Mouse (Mus musculus) CH12.LX (cell line): ENCODE measurements around the gene Olfr508. TPM values are rescaled to one million over a fixed set of nuclear protein-coding genes. Genes with fewer than 3 reads are reported as not detected.

ENCODE experiments used
- DNase-seq: peaks from one replicate; pipeline ENCODE4 v3.0.0-alpha.2; 2013; ENCODE audit errors: extremely low read depth
- H3K27ac ChIP-seq: 2 replicates; pipeline ENCODE4 v1.5.1; 2012; ENCODE audit warnings: low read depth, mild to moderate bottlenecking, control low read depth, moderate library complexity; ENCODE audit not compliant: insufficient read depth
- H3K27me3 ChIP-seq: replicated peaks from 2 replicates; pipeline ENCODE3; 2012; ENCODE audit warnings: inconsistent platforms
- H3K36me3 ChIP-seq, 2 experiments: replicated peaks in 1 of 2; 2 replicates each; pipeline versions ENCODE3 to v1.6.1; 2012; ENCODE audit warnings: inconsistent platforms in 1 of 2, low read length in 1 of 2, mild to moderate bottlenecking in 1 of 2, mixed read lengths in 1 of 2, moderate library complexity in 1 of 2; ENCODE audit not compliant: control insufficient read depth in 1 of 2, insufficient read depth in 1 of 2
- H3K4me1 ChIP-seq, 2 experiments: 2 replicates each; pipeline ENCODE4 v1.6.1; 2012; ENCODE audit warnings: inconsistent platforms in 1 of 2, moderate library complexity in 1 of 2; ENCODE audit not compliant: insufficient read depth in 2 of 2, control insufficient read depth in 1 of 2
- H3K4me2 ChIP-seq: 2 replicates; pipeline ENCODE4 v1.6.1; 2012; ENCODE audit warnings: low read depth, mild to moderate bottlenecking, control low read depth; ENCODE audit not compliant: poor library complexity, insufficient read depth, severe bottlenecking
- H3K4me3 ChIP-seq, 3 experiments: fragments of 150-350 bp in 1 of 3; sonication (generic) in 1 of 3; replicated peaks in 1 of 3; 2 replicates each; pipeline versions ENCODE3 to v1.5.1; 2011 to 2012; ENCODE audit warnings: low read depth in 2 of 3, low read length in 2 of 3, mild to moderate bottlenecking in 2 of 3, moderate library complexity in 2 of 3, control low read depth in 1 of 3, improper control_type of control experiment in 1 of 3, inconsistent platforms in 1 of 3, mixed read lengths in 1 of 3; ENCODE audit not compliant: poor library complexity in 1 of 3
- H3K79me2 ChIP-seq: replicated peaks from 2 replicates; pipeline ENCODE4 v1.6.1; 2012; ENCODE audit warnings: mild to moderate bottlenecking, moderate library complexity; ENCODE audit not compliant: control insufficient read depth, poor library complexity, insufficient read depth, severe bottlenecking; ENCODE audit errors: extremely low read depth
- H3K9ac ChIP-seq: 2 replicates; pipeline ENCODE4 v1.6.1; 2012; ENCODE audit warnings: low read depth, mild to moderate bottlenecking, control low read depth, moderate library complexity; ENCODE audit not compliant: insufficient read depth
- H3K9me3 ChIP-seq: replicated peaks from 2 replicates; pipeline ENCODE3; 2012; ENCODE audit warnings: low read length, inconsistent platforms, mixed read lengths
- CHD2 ChIP-seq: IDR thresholded peaks from 2 replicates; pipeline ENCODE4 v1.6.1; 2011; ENCODE audit warnings: low read length, improper control_type of control experiment
- CTCF ChIP-seq, 2 experiments: IDR thresholded peaks in 1 of 2; conservative IDR thresholded peaks in 1 of 2; 2 replicates each; pipeline ENCODE4 v1.5.1; 2011 to 2012; ENCODE audit warnings: low read depth in 2 of 2, low read length in 2 of 2, improper control_type of control experiment in 1 of 2, inconsistent platforms in 1 of 2, mild to moderate bottlenecking in 1 of 2, moderate library complexity in 1 of 2
- E2F4 ChIP-seq: IDR thresholded peaks from 2 replicates; pipeline ENCODE4 v1.6.1; 2011; ENCODE audit warnings: low read depth, low read length, improper control_type of control experiment; ENCODE audit not compliant: insufficient replicate concordance
- GABPA ChIP-seq: IDR thresholded peaks from 2 replicates; pipeline ENCODE4 v1.6.1; 2012; ENCODE audit warnings: low read depth, low read length, improper control_type of control experiment, inconsistent platforms; ENCODE audit not compliant: insufficient replicate concordance
- HCFC1 ChIP-seq: IDR thresholded peaks from 2 replicates; pipeline ENCODE4 v1.6.1; 2012; ENCODE audit warnings: low read depth, mild to moderate bottlenecking, inconsistent platforms, low read length, improper control_type of control experiment
- KAT2A ChIP-seq: IDR thresholded peaks from 2 replicates; pipeline ENCODE4 v1.6.1; 2012; ENCODE audit warnings: low read length, improper control_type of control experiment, inconsistent platforms; ENCODE audit not compliant: insufficient replicate concordance
- PAX5 ChIP-seq: IDR thresholded peaks from 2 replicates; pipeline ENCODE4 v1.6.1; 2012; ENCODE audit warnings: low read length, inconsistent platforms, mixed read lengths
- POLR2A ChIP-seq: IDR thresholded peaks from 2 replicates; pipeline ENCODE4 v1.6.1; 2011; ENCODE audit warnings: low read depth, mild to moderate bottlenecking, improper control_type of control experiment, low read length
- POLR2AphosphoS2 ChIP-seq: IDR thresholded peaks from 2 replicates; pipeline ENCODE4 v1.6.1; 2011; ENCODE audit warnings: low read depth, low read length, improper control_type of control experiment
- SIN3A ChIP-seq: IDR thresholded peaks from 2 replicates; pipeline ENCODE4 v1.6.1; 2012; ENCODE audit warnings: low read length, improper control_type of control experiment, inconsistent platforms
- SMC3 ChIP-seq: IDR thresholded peaks from 2 replicates; pipeline ENCODE4 v1.6.1; 2011; ENCODE audit warnings: low read depth, low read length, improper control_type of control experiment
- TBP ChIP-seq: conservative IDR thresholded peaks from 2 replicates; pipeline ENCODE4 v1.6.1; 2011; ENCODE audit warnings: low read depth, low read length, improper control_type of control experiment
- ZNF384 ChIP-seq: IDR thresholded peaks from 2 replicates; pipeline ENCODE4 v1.6.1; 2012; ENCODE audit warnings: low read depth, low read length, improper control_type of control experiment, inconsistent platforms
- dilution Hi-C: fragments of 300-500 bp; cut with MboI; formaldehyde crosslinking; loops from 2 replicates; pipeline ENCODE4 v1.14.3; 2020; ENCODE audit warnings: low sequenced_read_pairs; ENCODE audit not compliant: extremely low pct_unique_long_range_greater_than_20kb, extremely low pct_ligation_motif_present
- in situ Hi-C: fragments of 300-500 bp; cut with MboI; formaldehyde crosslinking; loops from 3 replicates; pipeline ENCODE4 v1.14.3; 2019; ENCODE audit warnings: low sequenced_read_pairs, low pct_ligation_motif_present, low pct_unique_long_range_greater_than_20kb, mixed read lengths
- polyA plus RNA-seq: library from polyadenylated mRNA; unstranded; fragments of >175 nt; gene quantifications from 2 replicates; pipeline ENCODE4 v1.2.1, GENCODE M21; 2012; ENCODE audit warnings: low read depth; ENCODE audit not compliant: insufficient read length
- total RNA-seq, 2 experiments: library from RNA; depleted of rRNA; stranded (reverse); fragments of 300-350 nt in 1 of 2; fragments of >200 nt in 1 of 2; gene quantifications; 2 replicates each; pipeline ENCODE4 v1.2.3; 2012 to 2014

The Olfr508 gene
- total and polyA plus RNA-seq, 3 experiments = not detected

GRCm38 (mm10) chr7:108651806-108652205 is 22.0 kb downstream of the Olfr508 start, which contains the start of gene Olfr509:
Gene Olfr509 (minus strand): TSS chr7:108651906.
- H3K4me2 ChIP-seq = no peak within 1 kb of the TSS
- no peaks in the 10 kb centered on the region for H3K27me3 ChIP-seq
- in situ Hi-C loops = no loop called here
- H3K4me1 ChIP-seq = no peaks in the 10 kb centered on the region
- DNase-seq = no peak
- H3K36me3 ChIP-seq = no peaks in the 10 kb centered on the region
- H3K79me2 ChIP-seq = no peaks in the 10 kb centered on the region
- TF ChIP-seq POLR2AphosphoS2 (no peak), GABPA (no peak), SIN3A (no peak), SMC3 (no peak)
- H3K9me3 ChIP-seq = peaks cover 3% of the 10 kb centered on the region
- H3K27ac ChIP-seq = no peak within 1 kb of the TSS
- H3K4me3 ChIP-seq = no peak within 1 kb of the TSS
- dilution Hi-C loops = no loop called here
- H3K9ac ChIP-seq = no peak within 1 kb of the TSS

DNA sequence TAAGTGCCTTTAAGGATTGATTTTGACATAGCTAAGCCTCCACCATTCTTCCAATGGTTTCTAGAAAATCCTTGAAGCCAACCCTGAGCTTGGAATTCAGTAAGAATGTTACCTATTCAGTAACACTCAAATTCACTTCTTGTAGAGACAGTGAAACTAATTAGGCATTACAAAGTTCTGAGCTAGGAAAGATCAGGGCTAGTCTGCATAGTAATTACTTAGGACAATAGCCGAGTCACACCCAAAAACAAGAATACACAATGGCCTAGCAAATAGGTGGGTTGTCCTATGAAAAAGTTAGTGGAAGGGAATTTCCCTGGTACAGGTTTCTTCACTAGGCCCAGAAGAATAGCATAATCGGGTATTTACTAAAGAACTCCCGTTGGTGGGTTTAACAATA is 32.6 kb downstream of the Olfr508 start:
- H3K9ac ChIP-seq = no peak overlapping the region
- no peaks in the 10 kb centered on the region for H3K36me3 ChIP-seq
- no peaks in the 10 kb centered on the region for H3K27me3 ChIP-seq
- no peak overlapping the region for H3K4me3 ChIP-seq
- H3K4me2 ChIP-seq = no peak overlapping the region
- no peaks in the 10 kb centered on the region for H3K4me1 ChIP-seq
- TF ChIP-seq SIN3A (no peak), CHD2 (no peak), ZNF384 (no peak), POLR2A (no peak), GABPA (no peak), CTCF (conservative IDR thresholded peaks at IDR 0.05 in 1 of 2, IDR thresholded peaks at IDR 0.05 in 1 of 2; ENCODE audit: low read depth in 2 of 2, low read length in 2 of 2) (no peak), HCFC1 (no peak)
- in situ Hi-C loops (no loop called here), dilution Hi-C loops (no loop called here)
- H3K27ac ChIP-seq = no peak overlapping the region
- H3K79me2 ChIP-seq = no peaks in the 10 kb centered on the region
- DNase-seq = no peak
- peaks cover 3% of the 10 kb centered on the region for H3K9me3 ChIP-seq

- Histone ChIP-seq H3K79me2 (no peaks in the 10 kb centered on the region), H3K9me3 (no peaks in the 10 kb centered on the region), H3K36me3 (no peaks in the 10 kb centered on the region), H3K27ac (no peak within 1 kb of the TSS), H3K27me3 (no peaks in the 10 kb centered on the region), H3K4me2 (no peak within 1 kb of the TSS), H3K9ac (no peak within 1 kb of the TSS), H3K4me3 (no peak within 1 kb of the TSS), H3K4me1 (no peaks in the 10 kb centered on the region)
- dilution Hi-C loops (no loop called here), in situ Hi-C loops (no loop called here)
- TF ChIP-seq KAT2A (no peak), E2F4 (no peak), POLR2A (no peak), TBP (no peak), PAX5 (no peak), ZNF384 (no peak), CHD2 (no peak)
- no peak for DNase-seq
These were observed 36.3 kb downstream of the Olfr508 start, which contains the start of gene Olfr510 for GRCm38 (mm10) chr7:108666118-108666517. Gene Olfr510 (plus strand): TSS chr7:108666418.
